Mouse (Mus musculus): ENCODE measurements at regions not wholly inside any gene's neighbourhood (a gene's known extent, or its start where the extent isn't known, plus 50 kb on each side); places are given as distances from the start of the nearest gene placed in this dataset.

- no peak for DNase-seq (ENCODE audit: low spot score)
Observed at GRCm38 (mm10) chr12:7920888-7921287, 56.6 kb upstream of the Apob start.
